Mouse (Mus musculus): ENCODE measurements around the gene Sri. TPM values are rescaled to one million over a fixed set of nuclear protein-coding genes. Genes with fewer than 3 reads are reported as not detected.

The Sri gene
- polyA plus RNA-seq (2015; fragmentation: Nextera tagmentation; extraction: Ambion mirVana), result 328 and 335 TPM in 2 replicates

DNA sequence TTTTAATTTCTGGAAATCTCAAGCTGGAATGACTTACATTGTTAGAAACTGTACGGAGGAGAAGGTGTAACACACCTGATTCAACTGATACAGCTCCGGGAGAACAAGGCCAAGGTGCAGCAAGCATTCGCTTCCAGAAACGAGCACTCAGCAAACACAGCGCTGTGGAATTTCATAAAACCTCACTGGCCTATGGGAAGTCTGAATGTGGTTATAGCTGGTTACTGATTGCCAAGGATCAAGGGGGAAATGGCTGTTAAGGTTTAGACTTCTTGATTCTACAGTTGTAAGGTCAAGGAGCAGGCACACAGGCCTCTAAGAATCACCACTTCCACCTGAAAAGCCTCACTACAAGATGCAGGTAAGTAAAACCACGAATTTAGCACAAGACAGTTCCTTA lies at the start of gene Sri:
Gene Sri (plus strand): TSS at position 224 of the 400 bp plus-strand sequence.

Other genes with a start within 250 kb of the Sri start
- 1.4 and 2.4 TPM in 2 replicates for gene Steap4, start 85.6 kb upstream of the Sri start, polyA plus RNA-seq (2015; fragmentation: Nextera tagmentation; extraction: Ambion mirVana)

Data from spleen, postnatal 0 days (tissue).